Mouse (Mus musculus): Measurements from ENCODE around the gene Cldn19. TPM values are rescaled to one million over a fixed set of nuclear protein-coding genes. Genes with fewer than 3 reads are reported as not detected.

Cldn19 gene
- polyA plus RNA-seq (2014; fragmentation: Illumina TruSeq; extraction: RNeasy Lipid Tissue Mini Kit (QIAGEN cat#74804); ENCODE audit: low read depth, low replicate concordance): 5.5 TPM

DNA sequence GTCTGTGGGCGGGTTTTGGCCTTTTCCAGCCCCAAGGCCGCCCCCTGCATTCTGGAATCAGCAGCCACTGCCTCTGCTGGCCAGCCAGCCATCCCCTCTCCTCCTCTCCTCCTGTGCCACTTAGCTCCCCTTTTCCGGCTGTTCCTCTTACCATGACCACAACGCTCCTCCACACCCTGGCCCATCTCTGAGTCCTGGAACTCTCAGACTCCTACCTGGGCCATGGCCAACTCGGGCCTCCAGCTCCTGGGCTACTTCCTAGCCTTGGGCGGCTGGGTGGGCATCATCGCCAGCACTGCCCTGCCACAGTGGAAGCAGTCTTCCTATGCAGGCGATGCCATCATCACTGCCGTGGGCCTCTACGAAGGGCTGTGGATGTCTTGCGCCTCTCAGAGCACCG is at the start of gene Cldn19:
Gene Cldn19 (plus strand): TSS at position 64 of the 400 bp plus-strand sequence.

DNA sequence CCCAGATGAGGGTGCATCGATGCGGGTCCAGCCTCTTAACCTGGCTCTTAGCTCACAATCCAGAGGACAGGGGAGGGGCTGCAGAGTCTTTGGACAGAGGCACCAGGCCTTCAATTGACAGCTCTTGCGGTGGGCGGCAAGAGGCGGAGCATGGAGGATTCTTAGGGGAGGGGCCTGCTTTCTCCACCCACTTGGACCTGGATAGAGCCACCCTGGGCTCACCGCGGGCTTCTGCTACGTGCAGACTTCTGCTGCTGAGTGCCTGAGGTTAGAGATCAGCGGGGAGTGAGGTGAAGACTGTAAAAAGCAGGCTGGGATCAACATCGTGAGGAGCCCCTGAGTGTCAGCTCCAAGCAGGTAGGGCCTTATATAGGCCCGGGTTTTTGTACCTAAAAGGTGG is 37.0 kb upstream of the Cldn19 start, which contains the start of gene Tmem269:
Gene Tmem269 (minus strand): TSS at position 49 of the 400 bp plus-strand sequence.

DNA sequence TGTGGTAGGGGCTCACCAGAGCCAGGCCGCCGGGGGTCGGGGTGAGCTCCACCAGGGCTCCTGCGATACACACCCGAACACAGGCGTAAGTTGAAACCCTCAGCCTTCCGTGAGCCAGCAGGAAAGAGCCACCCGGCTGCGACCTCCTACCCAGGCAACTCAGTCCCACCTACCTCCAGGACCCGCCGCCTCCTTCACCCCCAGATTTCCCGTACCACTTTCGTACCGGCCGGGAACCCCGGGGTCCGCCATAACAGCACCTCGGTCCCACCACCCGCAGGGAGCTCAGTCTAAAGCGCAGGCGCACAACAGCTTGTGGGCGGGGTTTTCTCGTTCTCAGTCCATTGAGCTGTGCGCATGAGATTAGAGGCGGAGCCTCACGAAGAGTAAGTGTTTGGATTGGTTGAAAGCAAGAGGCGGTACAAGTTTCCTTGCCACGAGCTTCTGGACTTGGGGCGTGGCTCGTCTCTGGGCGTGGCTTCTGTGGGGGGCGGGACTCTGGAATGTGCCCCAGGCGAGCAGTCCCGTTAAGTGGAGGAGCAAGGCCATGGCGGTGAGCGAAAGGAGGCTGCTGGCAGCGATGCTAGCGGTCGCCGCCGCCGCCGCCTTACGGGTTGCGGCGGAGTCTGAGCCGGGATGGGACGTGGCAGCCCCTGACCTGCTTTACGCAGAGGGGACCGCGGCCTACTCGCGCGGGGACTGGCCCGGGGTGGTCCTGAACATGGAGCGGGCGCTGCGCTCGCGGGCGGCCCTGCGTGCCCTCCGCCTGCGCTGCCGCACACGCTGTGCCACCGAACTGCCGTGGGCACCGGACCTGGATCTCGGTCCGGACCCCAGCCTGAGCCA is 22.6 kb upstream of the Cldn19 start, which contains the start of the genes AU022252 and P3h1:
Gene AU022252 (minus strand): TSS at position 303 of the 846 bp plus-strand sequence.
Gene P3h1 (plus strand): TSS at position 506 of the 846 bp plus-strand sequence.

DNA sequence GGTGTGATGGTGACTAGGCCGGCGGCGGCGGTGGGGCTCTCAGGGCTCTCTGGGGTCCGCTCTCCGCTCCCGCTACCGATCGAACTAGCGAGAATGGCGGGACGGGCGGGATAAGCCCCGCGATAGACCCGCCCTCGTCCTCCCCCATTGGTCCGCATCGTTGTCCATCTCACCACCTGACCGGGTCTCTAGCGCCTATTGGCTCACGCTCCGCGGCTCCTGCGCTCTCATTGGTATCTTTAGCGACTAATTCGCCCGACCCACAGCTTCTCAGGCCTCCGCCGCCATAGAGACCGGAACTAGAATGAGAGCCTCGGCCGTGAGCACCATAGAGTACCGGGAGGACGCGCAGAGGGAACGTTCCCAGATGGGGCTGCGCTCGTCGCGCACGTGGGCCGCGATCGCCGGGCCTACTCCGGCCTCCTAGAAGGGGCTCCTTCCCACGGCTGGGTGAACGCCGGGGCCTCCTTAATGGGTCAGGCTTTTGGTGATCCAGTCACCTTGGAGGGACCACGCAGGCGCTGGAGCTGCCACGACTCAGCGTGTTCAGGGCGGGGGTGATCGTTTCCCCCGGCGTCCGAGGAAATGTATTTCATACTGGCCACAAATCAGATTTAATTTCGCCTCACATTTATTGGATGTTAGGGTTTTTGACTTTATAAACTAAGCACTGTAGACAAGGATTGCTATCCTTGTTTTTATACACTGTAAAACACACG is 39.4 kb downstream of the Cldn19 start, which contains the start of gene Ybx1:
Gene Ybx1 (minus strand): TSS at position 190 of the 719 bp plus-strand sequence.

Other genes starting within 250 kb of the Cldn19 start
- gene Slc2a1, start 146.7 kb upstream of the Cldn19 start, polyA plus RNA-seq (2014; fragmentation: Illumina TruSeq; extraction: RNeasy Lipid Tissue Mini Kit (QIAGEN cat#74804); ENCODE audit: low read depth, low replicate concordance): 6.3 TPM
- 0.53 TPM for gene Zfp691, start 81.2 kb upstream of the Cldn19 start, polyA plus RNA-seq (2014; fragmentation: Illumina TruSeq; extraction: RNeasy Lipid Tissue Mini Kit (QIAGEN cat#74804); ENCODE audit: low read depth, low replicate concordance)
- not detected for gene Ermap, start 65.4 kb upstream of the Cldn19 start, polyA plus RNA-seq (2014; fragmentation: Illumina TruSeq; extraction: RNeasy Lipid Tissue Mini Kit (QIAGEN cat#74804); ENCODE audit: low read depth, low replicate concordance)
- 11.5 TPM for gene Svbp, start 60.1 kb upstream of the Cldn19 start, polyA plus RNA-seq (2014; fragmentation: Illumina TruSeq; extraction: RNeasy Lipid Tissue Mini Kit (QIAGEN cat#74804); ENCODE audit: low read depth, low replicate concordance)
- not detected for gene Tmem269, start 37.2 kb upstream of the Cldn19 start, polyA plus RNA-seq (2014; fragmentation: Illumina TruSeq; extraction: RNeasy Lipid Tissue Mini Kit (QIAGEN cat#74804); ENCODE audit: low read depth, low replicate concordance)
- gene AU022252, start 22.7 kb upstream of the Cldn19 start, polyA plus RNA-seq (2014; fragmentation: Illumina TruSeq; extraction: RNeasy Lipid Tissue Mini Kit (QIAGEN cat#74804); ENCODE audit: low read depth, low replicate concordance): 6.7 TPM
- gene P3h1, start 22.5 kb upstream of the Cldn19 start, polyA plus RNA-seq (2014; fragmentation: Illumina TruSeq; extraction: RNeasy Lipid Tissue Mini Kit (QIAGEN cat#74804); ENCODE audit: low read depth, low replicate concordance): 14.4 TPM
- gene Ybx1, start 39.2 kb downstream of the Cldn19 start, polyA plus RNA-seq (2014; fragmentation: Illumina TruSeq; extraction: RNeasy Lipid Tissue Mini Kit (QIAGEN cat#74804); ENCODE audit: low read depth, low replicate concordance): 618 TPM
- gene Ppih, start 65.1 kb downstream of the Cldn19 start, polyA plus RNA-seq (2014; fragmentation: Illumina TruSeq; extraction: RNeasy Lipid Tissue Mini Kit (QIAGEN cat#74804); ENCODE audit: low read depth, low replicate concordance): 21.3 TPM
- 4.3 TPM for gene Ccdc30, start 160.1 kb downstream of the Cldn19 start, polyA plus RNA-seq (2014; fragmentation: Illumina TruSeq; extraction: RNeasy Lipid Tissue Mini Kit (QIAGEN cat#74804); ENCODE audit: low read depth, low replicate concordance)
- gene Ppcs, start 167.0 kb downstream of the Cldn19 start, polyA plus RNA-seq (2014; fragmentation: Illumina TruSeq; extraction: RNeasy Lipid Tissue Mini Kit (QIAGEN cat#74804); ENCODE audit: low read depth, low replicate concordance): 50.2 TPM
- 2.2 TPM for gene Zmynd12, start 167.4 kb downstream of the Cldn19 start, polyA plus RNA-seq (2014; fragmentation: Illumina TruSeq; extraction: RNeasy Lipid Tissue Mini Kit (QIAGEN cat#74804); ENCODE audit: low read depth, low replicate concordance)
- 0.93 TPM for gene Rimkla, start 237.2 kb downstream of the Cldn19 start, polyA plus RNA-seq (2014; fragmentation: Illumina TruSeq; extraction: RNeasy Lipid Tissue Mini Kit (QIAGEN cat#74804); ENCODE audit: low read depth, low replicate concordance)

All from kidney, adult 10 weeks (tissue).